Mouse (Mus musculus): ENCODE measurements at regions not wholly inside any gene's neighbourhood (a gene's known extent, or its start where the extent isn't known, plus 50 kb on each side); places are given as distances from the start of the nearest gene placed in this dataset.

DNA sequence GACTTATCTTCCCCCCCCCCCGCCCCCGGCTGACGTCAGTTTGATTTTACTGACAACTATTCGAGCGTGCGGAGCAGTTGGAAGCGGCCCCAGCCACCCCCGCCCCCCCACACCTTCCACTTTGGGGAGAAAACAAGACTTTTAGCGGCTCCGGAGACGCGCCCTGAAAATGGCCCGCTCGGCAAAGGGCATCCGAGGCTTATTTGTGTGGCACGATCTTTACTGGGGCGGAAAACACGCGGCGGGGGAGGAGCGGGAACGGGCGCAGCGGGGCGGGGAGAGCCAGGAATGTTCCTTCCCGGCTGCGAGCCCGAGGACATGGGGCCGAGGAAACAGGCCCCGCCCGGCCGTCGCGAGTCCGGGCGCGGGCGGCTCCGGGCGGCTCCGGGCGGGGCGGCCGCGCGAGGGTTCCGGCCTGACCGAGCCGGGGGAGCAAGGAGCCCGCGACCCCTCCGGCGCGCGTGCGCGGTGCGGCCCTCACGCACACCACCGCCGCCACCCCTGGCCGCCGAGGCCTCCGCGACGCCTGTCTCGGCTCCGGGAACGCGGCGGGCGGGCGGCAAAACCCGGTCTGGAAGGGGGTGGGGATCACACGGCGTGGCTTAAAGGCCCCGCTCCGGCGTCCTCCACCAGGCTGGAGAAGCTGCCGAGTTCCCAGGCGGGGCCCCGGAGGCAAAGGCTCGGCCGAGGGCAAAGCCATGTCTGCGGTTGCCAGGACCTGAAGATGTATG, 86.1 kb upstream of the Arid1b start:
- peak overlapping the region; percentile 77 for H3K9ac ChIP-seq (replicated peaks; ENCODE audit: low read depth, low read length)
- peak overlapping the region; percentile 52 for H3K4me2 ChIP-seq (ENCODE audit: low read length)
- WGBS = under 1% methylated on average over 66 of the region's 85 CpGs
- no peaks in the 10 kb centered on the region for H3K36me3 ChIP-seq (ENCODE audit: control insufficient read depth, insufficient read depth)
- ATAC-seq = peak; percentile 91
- H3K4me1 ChIP-seq (replicated peaks; ENCODE audit: control insufficient read depth, insufficient read depth, low read length) = peaks cover 10% of the 10 kb centered on the region
- peak overlapping the region; percentile 97 for H3K27ac ChIP-seq (ENCODE audit: low read length)
- H3K4me3 ChIP-seq (replicated peaks; ENCODE audit: low read length) = peak overlapping the region; percentile 49
- no peaks in the 10 kb centered on the region for H3K9me3 ChIP-seq (ENCODE audit: control insufficient read depth, low read length)
- no peaks in the 10 kb centered on the region for H3K27me3 ChIP-seq (replicated peaks; ENCODE audit: control insufficient read depth, insufficient read depth, low read length)

GRCm38 (mm10) chr17:4908572-4908965, 85.6 kb upstream of the Arid1b start:
- H3K36me3 ChIP-seq (ENCODE audit: control insufficient read depth, insufficient read depth) = no peaks in the 10 kb centered on the region
- peak overlapping the region; percentile 77 for H3K9ac ChIP-seq (replicated peaks; ENCODE audit: low read depth, low read length)
- H3K4me1 ChIP-seq (replicated peaks; ENCODE audit: control insufficient read depth, insufficient read depth, low read length) = peaks cover 10% of the 10 kb centered on the region
- no peaks in the 10 kb centered on the region for H3K27me3 ChIP-seq (replicated peaks; ENCODE audit: control insufficient read depth, insufficient read depth, low read length)
- H3K27ac ChIP-seq (ENCODE audit: low read length) = peak overlapping the region; percentile 97
- WGBS = 2% methylated on average over 17 of the region's 17 CpGs
- peak; percentile 8; the same call in 1 of the 2 replicates for ATAC-seq
- H3K4me3 ChIP-seq (replicated peaks; ENCODE audit: low read length) = peak overlapping the region; percentile 49
- peak overlapping the region; percentile 52 for H3K4me2 ChIP-seq (ENCODE audit: low read length)
- no peaks in the 10 kb centered on the region for H3K9me3 ChIP-seq (ENCODE audit: control insufficient read depth, low read length)

DNA sequence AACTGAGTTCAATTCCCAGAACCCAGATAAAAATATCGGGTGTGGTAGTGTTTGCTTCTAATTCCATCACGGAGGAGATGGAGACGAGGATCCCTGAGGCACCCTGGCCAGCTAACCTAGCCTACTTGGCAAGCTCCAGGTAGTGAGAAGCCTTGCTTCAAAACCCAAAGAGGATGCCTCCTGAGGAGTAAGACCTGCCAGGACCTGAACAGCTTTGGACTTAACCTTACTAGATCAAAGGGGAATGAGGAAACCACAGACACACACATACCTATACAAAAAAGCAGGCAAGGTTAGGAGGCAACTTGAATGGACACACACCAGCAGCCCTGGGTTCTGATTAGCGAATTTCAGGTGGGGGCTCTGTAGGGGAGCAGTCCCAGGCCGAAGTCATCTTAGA, 84.0 kb upstream of the Arid1b start:
- H3K4me3 ChIP-seq (replicated peaks; ENCODE audit: low read length) = no peak overlapping the region
- H3K36me3 ChIP-seq (ENCODE audit: control insufficient read depth, insufficient read depth) = no peaks in the 10 kb centered on the region
- WGBS = 85% methylated on average over 5 of the region's 5 CpGs
- H3K27me3 ChIP-seq (replicated peaks; ENCODE audit: control insufficient read depth, insufficient read depth, low read length) = no peaks in the 10 kb centered on the region
- H3K4me2 ChIP-seq (ENCODE audit: low read length) = no peak overlapping the region
- ATAC-seq = no peak
- no peaks in the 10 kb centered on the region for H3K9me3 ChIP-seq (ENCODE audit: control insufficient read depth, low read length)
- no peak overlapping the region for H3K27ac ChIP-seq (ENCODE audit: low read length)
- H3K4me1 ChIP-seq (replicated peaks; ENCODE audit: control insufficient read depth, insufficient read depth, low read length) = peaks cover 10% of the 10 kb centered on the region
- no peak overlapping the region for H3K9ac ChIP-seq (replicated peaks; ENCODE audit: low read depth, low read length)

DNA sequence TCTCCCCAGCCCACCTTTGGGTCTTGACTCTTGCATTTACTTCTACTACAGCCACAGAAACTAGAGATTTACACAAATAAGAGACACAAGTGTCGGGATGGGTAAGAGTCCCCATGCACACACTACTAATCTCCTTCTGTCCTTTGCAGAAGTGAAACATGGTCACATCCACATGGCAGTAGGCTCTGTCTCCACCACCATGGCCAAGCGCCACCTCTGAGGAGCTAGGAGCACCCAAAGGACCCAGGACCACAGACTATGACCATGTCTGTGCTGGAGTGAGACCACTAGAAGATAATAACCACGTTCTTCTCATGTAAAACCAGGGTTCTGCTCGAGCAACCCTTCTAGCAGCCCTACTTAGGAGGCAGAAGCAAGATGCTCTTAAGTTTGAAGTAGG, 81.1 kb upstream of the Arid1b start:
- 89% methylated on average over 4 of the region's 4 CpGs for WGBS
- Histone ChIP-seq H3K27ac (ENCODE audit: low read length) (no peak overlapping the region), H3K4me2 (ENCODE audit: low read length) (no peak overlapping the region), H3K27me3 (replicated peaks; ENCODE audit: control insufficient read depth, insufficient read depth, low read length) (no peaks in the 10 kb centered on the region), H3K36me3 (ENCODE audit: control insufficient read depth, insufficient read depth) (no peaks in the 10 kb centered on the region), H3K9me3 (ENCODE audit: control insufficient read depth, low read length) (no peaks in the 10 kb centered on the region), H3K9ac (replicated peaks; ENCODE audit: low read depth, low read length) (no peak overlapping the region), H3K4me3 (replicated peaks; ENCODE audit: low read length) (no peak overlapping the region), H3K4me1 (replicated peaks; ENCODE audit: control insufficient read depth, insufficient read depth, low read length) (0 out of 2 replicates have a peak, but pooled peaks cover 3% of the 10 kb centered on the region)
- ATAC-seq = no peak

DNA sequence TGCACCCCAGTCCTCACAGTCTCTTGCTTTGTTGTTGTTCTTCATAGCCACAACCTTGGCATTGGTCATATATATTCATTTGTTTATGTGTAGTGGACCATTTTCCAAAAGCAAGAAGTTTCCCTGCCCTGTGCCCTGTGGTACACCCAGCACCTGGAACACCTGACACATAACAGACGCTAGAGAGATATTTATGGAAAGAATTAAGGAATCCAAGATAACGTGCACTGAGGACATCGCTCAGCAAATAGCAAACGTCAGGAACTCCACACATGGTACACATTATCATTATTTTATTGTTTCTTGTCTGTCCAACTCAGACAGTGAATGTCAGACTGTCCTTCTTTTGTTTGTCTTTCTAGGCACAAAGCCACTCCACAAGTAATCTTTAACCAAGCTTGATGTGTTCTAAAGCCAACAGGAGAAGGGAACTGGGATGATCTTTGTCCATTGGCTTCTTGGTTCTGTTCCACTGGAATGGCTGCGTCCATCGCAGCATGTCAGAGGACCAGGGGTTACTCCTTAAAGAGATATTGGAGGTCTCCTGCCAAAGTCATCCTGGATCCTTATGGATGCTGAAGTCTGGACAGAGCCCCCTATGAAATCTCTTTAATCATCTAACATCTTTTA, 74.2 kb upstream of the Arid1b start:
- 92% methylated on average over 6 of the region's 6 CpGs for WGBS
- no peak overlapping the region for H3K27ac ChIP-seq (ENCODE audit: low read length)
- no peaks in the 10 kb centered on the region for H3K4me1 ChIP-seq (replicated peaks; ENCODE audit: control insufficient read depth, insufficient read depth, low read length)
- H3K36me3 ChIP-seq (ENCODE audit: control insufficient read depth, insufficient read depth) = no peaks in the 10 kb centered on the region
- no peak for ATAC-seq
- H3K4me3 ChIP-seq (replicated peaks; ENCODE audit: low read length) = no peak overlapping the region
- H3K4me2 ChIP-seq (ENCODE audit: low read length) = no peak overlapping the region
- H3K9me3 ChIP-seq (ENCODE audit: control insufficient read depth, low read length) = no peaks in the 10 kb centered on the region
- H3K9ac ChIP-seq (replicated peaks; ENCODE audit: low read depth, low read length) = no peak overlapping the region
- no peaks in the 10 kb centered on the region for H3K27me3 ChIP-seq (replicated peaks; ENCODE audit: control insufficient read depth, insufficient read depth, low read length)

DNA sequence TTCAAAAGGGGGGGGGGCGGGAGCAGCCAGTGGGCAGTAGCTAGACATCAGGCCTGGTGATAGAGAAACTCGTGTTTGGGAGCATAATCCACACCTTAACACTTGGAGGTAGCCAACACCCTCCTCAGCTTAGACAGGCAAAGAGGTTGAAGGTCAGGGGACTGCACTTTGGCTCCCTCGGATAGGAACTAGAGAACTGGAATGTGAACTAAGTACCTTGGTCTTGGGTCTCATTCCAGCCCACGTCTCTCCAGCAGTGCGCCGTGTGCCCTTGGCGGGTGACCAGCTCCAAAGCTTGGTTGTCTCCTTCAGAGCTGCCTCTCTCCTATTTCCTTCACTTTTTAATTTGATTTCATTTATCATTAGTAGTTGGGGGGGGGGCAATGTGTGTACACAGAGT, 73.0 kb upstream of the Arid1b start:
- H3K4me3 ChIP-seq (replicated peaks; ENCODE audit: low read length) = no peak overlapping the region
- no peaks in the 10 kb centered on the region for H3K27me3 ChIP-seq (replicated peaks; ENCODE audit: control insufficient read depth, insufficient read depth, low read length)
- no peak overlapping the region for H3K27ac ChIP-seq (ENCODE audit: low read length)
- no peak overlapping the region for H3K9ac ChIP-seq (replicated peaks; ENCODE audit: low read depth, low read length)
- 87% methylated on average over 7 of the region's 7 CpGs for WGBS
- H3K4me2 ChIP-seq (ENCODE audit: low read length) = no peak overlapping the region
- ATAC-seq = no peak
- no peaks in the 10 kb centered on the region for H3K4me1 ChIP-seq (replicated peaks; ENCODE audit: control insufficient read depth, insufficient read depth, low read length)
- H3K9me3 ChIP-seq (ENCODE audit: control insufficient read depth, low read length) = no peaks in the 10 kb centered on the region
- H3K36me3 ChIP-seq (ENCODE audit: control insufficient read depth, insufficient read depth) = no peaks in the 10 kb centered on the region

DNA sequence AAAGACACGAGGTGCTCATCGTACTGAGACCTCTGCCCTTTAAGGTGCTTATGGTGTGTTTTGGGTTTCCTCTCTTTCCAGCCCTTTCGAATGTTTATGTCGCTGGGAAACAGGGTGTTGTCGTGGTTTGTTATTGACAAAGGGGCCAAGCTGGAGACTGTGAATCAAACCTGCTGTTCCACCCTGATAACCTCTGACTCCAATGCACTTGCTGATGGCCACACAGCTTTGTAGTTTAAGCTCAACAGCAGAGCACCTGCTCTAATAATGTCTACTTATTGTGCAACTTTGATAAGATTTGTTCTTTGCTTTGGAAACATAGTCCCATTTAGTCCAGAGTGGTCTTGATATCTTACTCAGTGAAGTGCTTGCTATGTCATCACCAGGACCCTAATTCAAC, 65.5 kb upstream of the Arid1b start:
- no peak for ATAC-seq

DNA sequence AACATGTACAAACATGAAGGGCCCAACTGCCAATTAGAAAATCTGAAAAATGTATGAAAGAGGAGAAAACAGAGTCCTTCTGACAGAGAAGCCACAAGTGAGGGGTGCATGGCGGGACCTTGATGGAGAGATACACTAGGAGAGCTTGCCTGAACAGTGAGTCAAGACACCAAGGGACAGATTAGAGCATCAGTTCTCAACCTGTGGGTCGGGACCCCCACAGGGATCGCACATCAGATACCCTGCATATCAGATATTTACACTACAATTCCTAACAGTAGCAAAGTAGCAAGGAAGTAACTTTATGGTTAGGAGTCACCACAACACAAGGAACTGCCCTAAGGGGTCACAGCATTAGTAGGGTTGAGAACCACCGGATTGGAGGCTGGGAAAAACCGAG, 58.9 kb upstream of the Arid1b start:
- Histone ChIP-seq H3K4me2 (ENCODE audit: low read length) (no peak overlapping the region), H3K27me3 (replicated peaks; ENCODE audit: control insufficient read depth, insufficient read depth, low read length) (no peaks in the 10 kb centered on the region), H3K9me3 (ENCODE audit: control insufficient read depth, low read length) (no peaks in the 10 kb centered on the region), H3K9ac (replicated peaks; ENCODE audit: low read depth, low read length) (no peak overlapping the region), H3K4me3 (replicated peaks; ENCODE audit: low read length) (no peak overlapping the region), H3K27ac (ENCODE audit: low read length) (no peak overlapping the region), H3K36me3 (ENCODE audit: control insufficient read depth, insufficient read depth) (no peaks in the 10 kb centered on the region), H3K4me1 (replicated peaks; ENCODE audit: control insufficient read depth, insufficient read depth, low read length) (no peaks in the 10 kb centered on the region)
- WGBS = 92% methylated on average over 5 of the region's 5 CpGs
- ATAC-seq = no peak

More for the DNA sequence above, 65.5 kb upstream of the Arid1b start:
- Histone ChIP-seq H3K4me1 (replicated peaks; ENCODE audit: control insufficient read depth, insufficient read depth, low read length) (no peaks in the 10 kb centered on the region), H3K4me3 (replicated peaks; ENCODE audit: low read length) (no peak overlapping the region), H3K36me3 (ENCODE audit: control insufficient read depth, insufficient read depth) (no peaks in the 10 kb centered on the region), H3K4me2 (ENCODE audit: low read length) (no peak overlapping the region), H3K27me3 (replicated peaks; ENCODE audit: control insufficient read depth, insufficient read depth, low read length) (no peaks in the 10 kb centered on the region), H3K27ac (ENCODE audit: low read length) (no peak overlapping the region), H3K9ac (replicated peaks; ENCODE audit: low read depth, low read length) (no peak overlapping the region), H3K9me3 (ENCODE audit: control insufficient read depth, low read length) (no peaks in the 10 kb centered on the region)
- 76% methylated on average over 5 of the region's 5 CpGs for WGBS

GRCm38 (mm10) chr17:4940589-4940988, 53.5 kb upstream of the Arid1b start:
- Histone ChIP-seq H3K36me3 (ENCODE audit: control insufficient read depth, insufficient read depth) (no peaks in the 10 kb centered on the region), H3K4me3 (replicated peaks; ENCODE audit: low read length) (no peak overlapping the region), H3K9me3 (ENCODE audit: control insufficient read depth, low read length) (no peaks in the 10 kb centered on the region), H3K27ac (ENCODE audit: low read length) (no peak overlapping the region), H3K27me3 (replicated peaks; ENCODE audit: control insufficient read depth, insufficient read depth, low read length) (no peaks in the 10 kb centered on the region), H3K4me1 (replicated peaks; ENCODE audit: control insufficient read depth, insufficient read depth, low read length) (peaks cover 4% of the 10 kb centered on the region), H3K9ac (replicated peaks; ENCODE audit: low read depth, low read length) (no peak overlapping the region), H3K4me2 (ENCODE audit: low read length) (no peak overlapping the region)
- ATAC-seq = no peak
- 63% methylated on average over 9 of the region's 9 CpGs for WGBS

Data from forebrain, embryonic 16.5 days (tissue).